Comparison of ENCODE assay signal across 8 mouse cellular contexts in genomic region chr3:141581190-141581891, GRCm38 (mm10).
DNase-seq lines count a peak whose midpoint lies in the region; ATAC-seq lines count a peak whose summit lies in the region.
"Had no signal": no experiment of that assay in that cellular context is flagged by ENCODE, and none has a peak within 500 bp of the region (broad histone marks: within the 10 kb centered on the region; RNA-seq: fewer than 3 reads in every experiment).

No protein-coding gene starts in this region.

- ATAC-seq in neural tube, embryonic 11.5 days (ENCODE audit: insufficient read depth, low FRiP score, low TSS enrichment): peak; percentile 78
- ATAC-seq in neural tube, embryonic 14.5 days (ENCODE audit: low read depth): peak; percentile 61; the same call in 1 of the 2 replicates

- H3K4me1 ChIP-seq in neural tube, embryonic 11.5 days (ENCODE audit: control insufficient read depth, insufficient read depth, low read length): peaks cover 4% of the 10 kb centered on the region; the same call in 1 of the 2 replicates
- peaks cover 26% of the 10 kb centered on the region for H3K4me1 ChIP-seq in embryonic facial prominence, embryonic 10.5 days
- peaks cover 22% of the 10 kb centered on the region for H3K4me1 ChIP-seq in limb, embryonic 10.5 days
- H3K4me1 ChIP-seq in neural tube, embryonic 14.5 days (ENCODE audit: control insufficient read depth, insufficient read depth, low read length): no peaks in the 10 kb centered on the region

- intact Hi-C loops in gastrocnemius, postnatal 36 days (cut with DNase I): no loop called here

- H3K9ac ChIP-seq in neural tube, embryonic 11.5 days (ENCODE audit: low read length): no peak overlapping the region
- H3K9ac ChIP-seq in neural tube, embryonic 14.5 days (replicated peaks; ENCODE audit: low read depth, low read length): no peak overlapping the region
- H3K9ac ChIP-seq: lung, embryonic 14.5 days had no signal

- H3K27ac ChIP-seq in neural tube, embryonic 11.5 days (ENCODE audit: low read depth, low read length): no peak overlapping the region
- no peak overlapping the region; the same call in 1 of the 2 replicates for H3K27ac ChIP-seq in embryonic facial prominence, embryonic 10.5 days (replicated peaks)
- H3K27ac ChIP-seq in limb, embryonic 10.5 days: peak overlapping the region; percentile 48
- no peak overlapping the region for H3K27ac ChIP-seq in neural tube, embryonic 14.5 days (ENCODE audit: low read depth, low read length)

- H3K4me2 ChIP-seq in neural tube, embryonic 11.5 days (ENCODE audit: low read depth): no peak overlapping the region
- H3K4me2 ChIP-seq in neural tube, embryonic 14.5 days (ENCODE audit: low read depth, low read length): no peak overlapping the region
- H3K4me2 ChIP-seq: lung, embryonic 14.5 days had no signal

- no peaks in the 10 kb centered on the region for H3K9me3 ChIP-seq in neural tube, embryonic 11.5 days (ENCODE audit: control insufficient read depth, low read length)
- no peaks in the 10 kb centered on the region for H3K9me3 ChIP-seq in embryonic facial prominence, embryonic 10.5 days
- no peaks in the 10 kb centered on the region for H3K9me3 ChIP-seq in limb, embryonic 10.5 days (replicated peaks)
- no peaks in the 10 kb centered on the region for H3K9me3 ChIP-seq in neural tube, embryonic 14.5 days (ENCODE audit: control insufficient read depth, low read length)

- DNase-seq in neural tube, embryonic 11.5 days (ENCODE audit: low spot score): peak; percentile 28
- DNase-seq in neural tube, embryonic 10.5 days (ENCODE audit: extremely low spot score, low spot score): no peak
- peak; percentile 39 for DNase-seq in embryonic facial prominence, embryonic 10.5 days (ENCODE audit: low spot score)
- DNase-seq in limb, embryonic 10.5 days (ENCODE audit: low spot score): no peak
- DNase-seq in spleen, postnatal 10 days (ENCODE audit: low spot score in 2 of 2): no peak
- no peak for DNase-seq in gastrocnemius, postnatal 36 days
- DNase-seq: lung, embryonic 14.5 days had no signal

- no peak overlapping the region for H3K4me3 ChIP-seq in neural tube, embryonic 11.5 days (ENCODE audit: low read depth, low read length)
- H3K4me3 ChIP-seq in embryonic facial prominence, embryonic 10.5 days: no peak overlapping the region
- no peak overlapping the region for H3K4me3 ChIP-seq in limb, embryonic 10.5 days
- H3K4me3 ChIP-seq in neural tube, embryonic 14.5 days (ENCODE audit: low read depth, low read length): no peak overlapping the region

- peaks cover 10% of the 10 kb centered on the region for H3K27me3 ChIP-seq in neural tube, embryonic 11.5 days (ENCODE audit: control insufficient read depth, insufficient read depth, low read length)
- peaks cover 50% of the 10 kb centered on the region for H3K27me3 ChIP-seq in embryonic facial prominence, embryonic 10.5 days (replicated peaks; ENCODE audit: low read depth, poor library complexity, severe bottlenecking)
- no peaks in the 10 kb centered on the region for H3K27me3 ChIP-seq in limb, embryonic 10.5 days (ENCODE audit: low read depth, poor library complexity, severe bottlenecking)
- no peaks in the 10 kb centered on the region for H3K27me3 ChIP-seq in neural tube, embryonic 14.5 days (ENCODE audit: control insufficient read depth, insufficient read depth, low read length)

- H3K36me3 ChIP-seq in neural tube, embryonic 11.5 days (ENCODE audit: control insufficient read depth, insufficient read depth, low read length): no peaks in the 10 kb centered on the region
- H3K36me3 ChIP-seq in embryonic facial prominence, embryonic 10.5 days (replicated peaks): no peaks in the 10 kb centered on the region
- H3K36me3 ChIP-seq in limb, embryonic 10.5 days: no peaks in the 10 kb centered on the region
- no peaks in the 10 kb centered on the region for H3K36me3 ChIP-seq in neural tube, embryonic 14.5 days (ENCODE audit: control insufficient read depth, insufficient read depth, low read length)

Comparison
In these comparisons a context has a peak if more than half of its experiments do, and no peak if none do; other contexts are left out.
1. DNase-seq: peak in neural tube, embryonic 11.5 days (single experiment) and embryonic facial prominence, embryonic 10.5 days (single experiment); none in neural tube, embryonic 10.5 days (single experiment), limb, embryonic 10.5 days (single experiment), spleen, postnatal 10 days (0 of 2) and gastrocnemius, postnatal 36 days (0 of 2).